Mouse (Mus musculus): Measurements from ENCODE around the gene Tdg. TPM values are rescaled to one million over a fixed set of nuclear protein-coding genes. Genes with fewer than 3 reads are reported as not detected.

The Tdg gene
- total and polyA plus RNA-seq, 3 experiments: 27.6 to 79.1 TPM; not detected in 1

DNA sequence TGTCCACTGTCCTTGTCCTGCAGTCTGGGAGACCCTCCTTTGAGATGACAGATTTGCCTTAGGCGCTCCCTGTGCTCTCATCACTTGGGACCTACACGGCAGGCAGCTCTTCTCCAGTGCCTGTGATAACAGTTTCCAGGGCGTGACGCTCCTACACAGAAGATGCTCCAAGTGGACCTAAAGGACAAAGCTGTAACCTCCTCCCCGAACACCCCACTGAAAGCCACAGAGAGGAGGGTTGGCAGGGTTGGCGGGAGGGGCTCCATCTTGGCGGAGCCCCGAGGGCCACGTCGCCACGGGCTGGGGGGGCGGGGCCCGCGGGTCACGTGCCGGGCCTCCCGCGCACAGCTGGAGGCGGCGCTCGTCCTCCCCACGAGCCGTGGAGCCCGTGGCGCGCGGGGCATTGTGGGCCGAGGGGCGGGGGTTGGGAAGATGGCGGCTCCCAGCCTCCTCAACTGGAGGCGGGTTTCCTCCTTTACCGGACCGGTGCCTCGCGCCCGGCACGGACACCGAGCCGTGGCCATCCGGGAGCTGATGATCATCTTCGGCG, 69.2 kb downstream of the Tdg start (continued):
- TF ChIP-seq MAZ (IDR thresholded peaks at IDR 0.05; ENCODE audit: low read depth, low read length) (peak; percentile 73; the same call in 1 of the 2 replicates), HCFC1 (IDR thresholded peaks at IDR 0.05; ENCODE audit: low read depth, low read length) (peak; percentile 80), TCF12 (IDR thresholded peaks at IDR 0.05; ENCODE audit: low read depth, low read length) (peak; percentile 54), CHD2 (IDR thresholded peaks at IDR 0.05; ENCODE audit: low read length) (no peak), ETS1 (IDR thresholded peaks at IDR 0.05; ENCODE audit: low read depth, low read length) (peak; percentile 42), CHD1 (IDR thresholded peaks at IDR 0.05; ENCODE audit: low read depth, low read length) (no peak), JUND (IDR thresholded peaks at IDR 0.05; ENCODE audit: low read depth, low read length) (no peak), MYC (IDR thresholded peaks at IDR 0.05; ENCODE audit: low read depth, low read length) (no peak), NRF1 (IDR thresholded peaks at IDR 0.05; ENCODE audit: insufficient read depth, low read depth, low read length, poor library complexity, severe bottlenecking) (0 out of 2 replicates have a peak, but pooled peaks have one; percentile 41), MAX (IDR thresholded peaks at IDR 0.05; ENCODE audit: low read length) (peak; percentile 90)

DNA sequence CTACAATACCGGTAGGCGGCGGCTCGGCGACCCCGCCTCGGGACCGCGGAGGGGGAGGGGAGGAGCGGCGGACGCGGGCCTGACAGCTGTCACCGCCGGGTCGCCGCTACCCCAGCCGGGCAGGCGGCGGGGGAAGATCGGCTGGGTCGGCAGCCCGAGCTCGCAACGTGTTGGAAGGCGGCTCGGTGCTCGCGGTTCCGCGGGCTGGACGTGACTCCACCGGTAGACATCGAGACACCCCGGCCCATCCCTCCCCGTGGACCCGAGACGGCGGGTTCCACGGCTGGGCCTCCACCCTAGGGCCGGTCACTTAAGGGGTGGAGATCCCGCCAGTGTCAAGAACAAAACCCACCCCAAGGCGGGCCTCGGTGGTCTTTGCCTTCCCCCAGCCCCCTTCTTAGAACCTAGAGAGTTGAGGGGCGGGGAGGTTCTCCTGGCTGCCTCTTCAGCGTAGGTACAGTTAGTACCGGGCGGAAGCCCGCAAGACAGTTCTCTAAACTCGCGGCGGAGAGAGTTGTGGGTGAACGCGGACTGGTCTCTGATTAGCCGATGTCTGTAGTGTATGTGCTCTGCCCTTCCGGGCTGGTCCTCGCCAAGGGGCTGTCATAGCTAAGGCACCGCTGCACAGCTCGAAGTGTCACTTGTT, 69.8 kb downstream of the Tdg start:
- H3K4me1 ChIP-seq (ENCODE audit: control insufficient read depth in 1 of 2, insufficient read depth in 2 of 2, low read length in 2 of 2): peaks cover 12 to 37% of the 10 kb centered on the region in 2 experiments
- no peaks in the 10 kb centered on the region for H3K9me3 ChIP-seq (replicated peaks; ENCODE audit: insufficient read depth, low read length)
- peak overlapping the region; percentile 78 for H3K27ac ChIP-seq (ENCODE audit: control insufficient read depth, low read depth, low read length)
- H3K9ac ChIP-seq (ENCODE audit: control insufficient read depth, low read depth, low read length, poor library complexity, severe bottlenecking): peak overlapping the region; percentile 81
- no peaks in the 10 kb centered on the region for H3K27me3 ChIP-seq (ENCODE audit: control insufficient read depth in 1 of 2, insufficient read depth in 2 of 2, low read length in 2 of 2)
- peaks cover 4 to 38% of the 10 kb centered on the region in 2 experiments for H3K36me3 ChIP-seq (ENCODE audit: control insufficient read depth in 1 of 2, insufficient read depth in 2 of 2, low read length in 2 of 2)
- peak; percentile 88 for DNase-seq (ENCODE audit: low read depth, low spot score)
- peak overlapping the region; percentile 81 to 94 for H3K4me3 ChIP-seq (ENCODE audit: control insufficient read depth in 1 of 2, insufficient read depth in 1 of 2, low read depth in 2 of 2, low read length in 2 of 2)
- peaks cover 11% of the 10 kb centered on the region for H3K79me2 ChIP-seq (ENCODE audit: control insufficient read depth, insufficient read depth, low read length, poor library complexity)
- no peak for TF ChIP-seq KAT2A (conservative IDR thresholded peaks at IDR 0.05; ENCODE audit: low read depth, low read length)
- TF ChIP-seq TAL1 (IDR thresholded peaks at IDR 0.05; ENCODE audit: low read length): no peak
- no peak for TF ChIP-seq GABPA (IDR thresholded peaks at IDR 0.05; ENCODE audit: low read depth, low read length)
- TF ChIP-seq ZKSCAN1 (IDR thresholded peaks at IDR 0.05; ENCODE audit: low read depth, low read length): no peak
- peak; percentile 52 for TF ChIP-seq HCFC1 (IDR thresholded peaks at IDR 0.05; ENCODE audit: low read depth, low read length)
- no peak for TF ChIP-seq TCF12 (IDR thresholded peaks at IDR 0.05; ENCODE audit: low read depth, low read length)
- TF ChIP-seq MAZ (IDR thresholded peaks at IDR 0.05; ENCODE audit: low read depth, low read length): no peak
- TF ChIP-seq ZNF384 (IDR thresholded peaks at IDR 0.05; ENCODE audit: low read depth, low read length): no peak
- TF ChIP-seq CHD1 (IDR thresholded peaks at IDR 0.05; ENCODE audit: low read depth, low read length): no peak
- peak in 1 of 2 experiments; percentile 25; a peak in 1 of 4 replicates for TF ChIP-seq POLR2A (IDR thresholded peaks at IDR 0.05; ENCODE audit: control insufficient read depth in 1 of 2, insufficient read depth in 1 of 2, low read depth in 1 of 2, low read length in 2 of 2, poor library complexity in 1 of 2)
- peak; percentile 75 for TF ChIP-seq ELF1 (IDR thresholded peaks at IDR 0.05; ENCODE audit: low read depth, low read length)
- TF ChIP-seq RCOR1 (IDR thresholded peaks at IDR 0.05; ENCODE audit: low read depth, low read length): no peak
- no peak for TF ChIP-seq BHLHE40 (IDR thresholded peaks at IDR 0.05; ENCODE audit: borderline replicate concordance, low read depth, low read length)
- TF ChIP-seq MYC (IDR thresholded peaks at IDR 0.05; ENCODE audit: low read depth, low read length): no peak
- no peak for TF ChIP-seq MEF2A (IDR thresholded peaks at IDR 0.05; ENCODE audit: extremely low read depth, insufficient replicate concordance, low read depth, low read length, poor library complexity, severe bottlenecking)
- peak; percentile 79; the same call in 1 of the 2 replicates for TF ChIP-seq UBTF (IDR thresholded peaks at IDR 0.05; ENCODE audit: borderline replicate concordance, insufficient read depth, low read depth, low read length)
- no peak for TF ChIP-seq MAFK (IDR thresholded peaks at IDR 0.05; ENCODE audit: borderline replicate concordance, low read depth, low read length)
- no peak for TF ChIP-seq TBP (IDR thresholded peaks at IDR 0.05; ENCODE audit: low read depth, low read length)
- no peak for TF ChIP-seq CTCF (IDR thresholded peaks at IDR 0.05 in 2 of 3, conservative IDR thresholded peaks at IDR 0.05 in 1 of 3; ENCODE audit: control insufficient read depth in 1 of 3, insufficient read depth in 1 of 3, low read depth in 2 of 3, low read length in 3 of 3, poor library complexity in 1 of 3, severe bottlenecking in 1 of 3)
- TF ChIP-seq SIN3A (IDR thresholded peaks at IDR 0.05; ENCODE audit: low read length): peak; percentile 72
- TF ChIP-seq CHD2 (IDR thresholded peaks at IDR 0.05; ENCODE audit: low read length): no peak
- TF ChIP-seq EP300 (IDR thresholded peaks at IDR 0.05; ENCODE audit: low read depth in 1 of 2, low read length in 2 of 2): 0 out of 4 replicates have a peak, but pooled peaks of 1 of the 2 experiments have one; percentile 13
- no peak for TF ChIP-seq NRF1 (IDR thresholded peaks at IDR 0.05; ENCODE audit: insufficient read depth, low read depth, low read length, poor library complexity, severe bottlenecking)
- no peak for TF ChIP-seq RAD21 (IDR thresholded peaks at IDR 0.05; ENCODE audit: low read depth, low read length)
- peak; percentile 47 for TF ChIP-seq NELFE (IDR thresholded peaks at IDR 0.05; ENCODE audit: low read depth, low read length)
- no peak for TF ChIP-seq MAX (IDR thresholded peaks at IDR 0.05; ENCODE audit: low read length)
- TF ChIP-seq JUND (IDR thresholded peaks at IDR 0.05; ENCODE audit: low read depth, low read length): no peak
- TF ChIP-seq MXI1 (IDR thresholded peaks at IDR 0.05; ENCODE audit: low read depth, low read length): peak; percentile 9; the same call in 1 of the 2 replicates
- TF ChIP-seq MYB (IDR thresholded peaks at IDR 0.05; ENCODE audit: low read depth, low read length): no peak
- no peak for TF ChIP-seq USF2 (IDR thresholded peaks at IDR 0.05; ENCODE audit: borderline replicate concordance in 1 of 2, insufficient read depth in 1 of 2, low read depth in 1 of 2, low read length in 2 of 2)
